Mouse (Mus musculus) testis, adult 2 months (tissue): ENCODE data around the gene Adcy9. TPM values are rescaled to one million over a fixed set of nuclear protein-coding genes. Genes with fewer than 3 reads are reported as not detected.

Source experiments
- H3K27ac ChIP-seq: fragments of 200-500 bp; 2 replicates; pipeline ENCODE4 v1.5.1; 2012; ENCODE audit warnings: low read depth, low read length; ENCODE audit not compliant: control insufficient read depth, insufficient read depth
- H3K27me3 ChIP-seq: fragments of 200-500 bp; 2 replicates; pipeline ENCODE4 v1.6.1; 2012; ENCODE audit warnings: mild to moderate bottlenecking, low read length, moderate library complexity; ENCODE audit not compliant: control insufficient read depth, insufficient read depth
- H3K36me3 ChIP-seq: fragments of 200-500 bp; 2 replicates; pipeline ENCODE4 v1.6.1; 2012; ENCODE audit warnings: mild to moderate bottlenecking, low read length; ENCODE audit not compliant: control insufficient read depth, insufficient read depth
- H3K4me1 ChIP-seq: fragments of 200-500 bp; 2 replicates; pipeline ENCODE4 v1.6.1; 2012; ENCODE audit warnings: low read length; ENCODE audit not compliant: control insufficient read depth, insufficient read depth
- H3K4me3 ChIP-seq: fragments of 200-500 bp; 2 replicates; pipeline ENCODE4 v1.5.1; 2012; ENCODE audit warnings: low read depth, mild to moderate bottlenecking, low read length, moderate library complexity, mixed read lengths; ENCODE audit not compliant: control insufficient read depth
- CTCF ChIP-seq: fragments of 200-500 bp; IDR thresholded peaks from 2 replicates; pipeline ENCODE4 v1.5.1; 2012; ENCODE audit warnings: low read depth, mild to moderate bottlenecking, inconsistent platforms, low read length, moderate library complexity; ENCODE audit not compliant: control insufficient read depth, insufficient read depth, insufficient replicate concordance
- POLR2A ChIP-seq: fragments of 200-500 bp; IDR thresholded peaks from 2 replicates; pipeline ENCODE4 v1.6.1; 2012; ENCODE audit warnings: low read depth, mild to moderate bottlenecking, inconsistent platforms, low read length, moderate library complexity; ENCODE audit not compliant: control insufficient read depth
- polyA plus RNA-seq: library from polyadenylated mRNA; depleted of rRNA; stranded (reverse); fragments of >200 nt; gene quantifications from 2 replicates; pipeline ENCODE4 v1.2.3, GENCODE M21; 2012

Adcy9 gene
- polyA plus RNA-seq, 1 experiment: 3.4 TPM

DNA sequence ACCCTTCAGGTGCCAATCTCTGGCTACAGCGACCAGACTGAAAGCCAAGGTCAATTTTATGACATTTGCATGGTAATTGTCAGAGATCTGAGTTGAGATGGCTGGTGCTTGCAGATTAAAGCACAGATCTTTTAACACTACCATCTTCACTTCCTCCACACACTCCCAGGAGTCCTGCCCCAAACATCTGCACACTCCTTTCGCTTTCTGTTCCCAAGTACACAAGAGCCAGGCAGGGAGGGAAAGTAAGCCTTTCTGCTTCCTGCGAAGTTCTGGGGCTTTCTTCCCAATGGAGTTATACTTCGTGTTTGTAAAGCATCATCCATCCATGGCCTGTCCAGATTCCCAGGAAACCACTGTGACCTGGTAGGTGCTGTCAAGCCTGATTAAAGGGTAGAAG, 38.8 kb downstream of the Adcy9 start:
- Histone ChIP-seq H3K4me1 (peaks cover 4% of the 10 kb centered on the region), H3K4me3 (no peak overlapping the region), H3K36me3 (no peaks in the 10 kb centered on the region), H3K27ac (peak overlapping the region; percentile 34; the same call in 1 of the 2 replicates), H3K27me3 (no peaks in the 10 kb centered on the region)
- no peak for TF ChIP-seq CTCF
- no peak for TF ChIP-seq POLR2A

DNA sequence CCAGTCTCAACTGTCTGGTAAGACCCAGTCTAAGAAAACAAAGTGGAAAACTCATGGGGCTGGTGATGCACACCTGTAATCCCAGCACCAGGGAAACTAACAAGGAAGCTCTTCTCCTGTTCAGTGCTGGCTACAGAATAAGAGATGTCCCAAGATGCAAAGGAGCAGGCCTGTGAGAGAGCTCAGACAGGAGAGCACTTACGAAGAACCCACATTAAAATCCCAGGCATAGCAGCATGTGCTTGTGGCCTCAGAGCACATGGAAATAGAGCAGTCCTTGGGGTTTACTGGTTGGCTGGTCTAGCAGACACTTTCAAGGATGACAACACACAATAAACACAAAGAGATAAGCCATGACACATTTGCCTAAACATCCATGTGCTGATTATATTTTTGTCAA, 41.5 kb downstream of the Adcy9 start:
- no peaks in the 10 kb centered on the region for H3K36me3 ChIP-seq
- H3K27me3 ChIP-seq: no peaks in the 10 kb centered on the region
- no peak overlapping the region for H3K4me3 ChIP-seq
- H3K4me1 ChIP-seq: peaks cover 4% of the 10 kb centered on the region
- TF ChIP-seq POLR2A: no peak
- no peak for TF ChIP-seq CTCF
- H3K27ac ChIP-seq: no peak overlapping the region

DNA sequence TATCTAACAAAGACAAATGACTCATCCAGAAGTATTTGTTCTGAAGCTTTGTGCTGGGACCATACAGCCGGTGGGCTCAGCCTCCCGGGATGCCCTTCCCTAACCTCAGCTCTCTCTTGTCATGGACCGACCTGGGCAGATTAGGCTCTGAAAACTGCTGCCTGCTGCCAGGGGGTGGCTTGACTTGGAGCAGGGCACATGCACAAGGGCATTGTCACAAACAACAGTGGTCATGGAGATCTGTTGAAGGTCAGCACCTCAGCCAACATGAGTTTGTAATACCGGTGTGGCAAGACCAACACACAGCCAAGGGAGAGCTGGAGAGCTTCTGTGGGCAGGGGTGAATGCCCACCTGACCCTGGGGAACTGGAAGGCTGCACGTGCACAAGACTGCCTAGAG, 42.7 kb downstream of the Adcy9 start:
- Histone ChIP-seq H3K36me3 (no peaks in the 10 kb centered on the region), H3K27me3 (no peaks in the 10 kb centered on the region), H3K4me1 (peaks cover 4% of the 10 kb centered on the region), H3K27ac (no peak overlapping the region), H3K4me3 (no peak overlapping the region)
- TF ChIP-seq CTCF: no peak
- TF ChIP-seq POLR2A: no peak

DNA sequence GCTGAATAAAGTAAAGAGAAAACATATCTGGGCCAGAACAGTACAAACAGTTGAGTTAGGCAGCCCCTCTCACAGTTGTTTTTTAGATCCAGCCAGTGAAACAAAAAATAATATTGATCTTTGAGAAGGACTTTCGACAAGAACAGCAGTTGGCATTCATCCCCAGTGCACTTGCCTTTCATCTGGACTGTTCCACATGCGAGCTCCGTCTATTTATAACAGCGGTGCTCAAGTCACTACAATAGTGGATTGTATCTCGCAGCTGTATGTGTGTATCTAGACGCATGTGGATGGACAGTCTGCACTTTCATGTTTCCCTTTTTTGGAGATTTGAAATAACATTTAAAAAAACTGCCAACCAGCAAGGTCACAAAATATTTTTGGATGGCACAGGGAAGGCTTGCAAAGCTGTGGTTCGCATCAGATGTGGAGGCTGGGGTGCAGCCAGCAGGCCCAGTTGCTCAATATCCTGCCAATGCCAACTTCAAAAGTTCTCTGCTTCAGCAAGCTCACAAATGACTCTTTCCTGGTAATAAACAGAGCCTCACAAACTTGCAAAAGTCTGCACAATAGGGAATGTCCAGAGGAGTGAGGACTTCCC, 45.4 kb downstream of the Adcy9 start:
- Histone ChIP-seq H3K4me1 (peaks cover 4% of the 10 kb centered on the region), H3K27me3 (no peaks in the 10 kb centered on the region), H3K4me3 (no peak overlapping the region), H3K27ac (peak overlapping the region; percentile 47; the same call in 1 of the 2 replicates), H3K36me3 (no peaks in the 10 kb centered on the region)
- no peak for TF ChIP-seq POLR2A
- no peak for TF ChIP-seq CTCF

DNA sequence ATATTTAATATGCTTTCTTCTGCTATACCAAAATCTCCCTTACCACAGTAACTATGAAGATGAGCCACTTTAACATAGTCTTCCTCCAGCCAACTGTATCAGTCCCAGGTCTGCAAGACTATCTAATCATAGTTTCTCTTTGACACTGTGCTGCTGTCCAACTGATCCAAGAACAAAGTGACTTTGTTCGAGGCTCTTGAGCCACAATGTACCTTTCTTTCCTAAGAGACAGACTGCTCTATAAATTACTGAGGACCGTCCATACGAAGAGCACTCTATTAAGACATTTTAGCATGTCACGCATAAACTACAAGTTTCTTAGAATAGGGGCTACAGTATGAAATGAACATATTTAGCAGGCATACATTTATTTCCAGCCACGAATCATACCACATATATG, 46.0 kb downstream of the Adcy9 start:
- Histone ChIP-seq H3K4me1 (peaks cover 4% of the 10 kb centered on the region), H3K4me3 (no peak overlapping the region), H3K27ac (no peak overlapping the region), H3K27me3 (no peaks in the 10 kb centered on the region), H3K36me3 (no peaks in the 10 kb centered on the region)
- no peak for TF ChIP-seq CTCF
- no peak for TF ChIP-seq POLR2A

DNA sequence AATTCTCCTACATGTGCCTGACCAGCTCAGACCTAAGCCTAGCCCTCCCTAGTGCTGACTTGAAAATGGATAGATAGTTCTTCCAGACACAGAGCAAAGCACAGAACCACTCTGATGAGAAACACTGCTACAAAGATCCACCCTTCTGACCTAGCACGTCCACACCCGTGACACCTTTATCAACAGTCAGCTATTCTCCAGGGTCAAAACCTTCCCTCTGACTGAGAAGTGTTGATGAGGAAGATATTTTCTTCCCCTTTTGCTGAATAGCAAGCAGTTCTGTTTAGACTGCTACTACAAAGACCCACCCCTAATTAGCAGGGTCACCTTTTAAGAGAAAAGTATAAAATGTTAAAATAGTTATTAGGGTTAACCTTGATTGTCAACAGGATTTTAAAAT, 49.3 kb downstream of the Adcy9 start:
- no peaks in the 10 kb centered on the region for H3K36me3 ChIP-seq
- TF ChIP-seq POLR2A (no peak), CTCF (no peak)
- no peak overlapping the region for H3K27ac ChIP-seq
- H3K27me3 ChIP-seq: no peaks in the 10 kb centered on the region
- H3K4me3 ChIP-seq: no peak overlapping the region
- no peaks in the 10 kb centered on the region for H3K4me1 ChIP-seq

DNA sequence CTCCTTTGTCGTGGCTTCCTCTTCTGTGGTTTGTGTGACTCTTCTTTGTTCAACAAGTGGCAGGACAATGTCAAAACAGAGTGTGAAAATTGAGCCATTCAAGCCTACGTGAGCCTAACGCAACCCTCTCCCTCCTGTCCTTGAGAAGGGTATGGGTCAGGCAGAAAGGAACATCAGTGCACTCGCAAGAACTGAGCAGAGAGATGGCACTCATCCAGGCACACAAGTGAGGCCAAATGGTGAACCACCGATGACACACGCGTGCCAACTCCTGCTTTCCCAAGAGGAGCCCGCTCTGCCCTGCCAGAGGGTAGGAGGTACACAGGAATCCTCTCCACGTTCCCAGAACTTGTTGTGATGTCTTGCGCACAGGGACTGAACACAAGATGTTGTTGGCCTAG, 50.2 kb downstream of the Adcy9 start:
- Histone ChIP-seq H3K36me3 (no peaks in the 10 kb centered on the region), H3K4me3 (no peak overlapping the region), H3K27me3 (no peaks in the 10 kb centered on the region), H3K27ac (peak overlapping the region; percentile 41), H3K4me1 (no peaks in the 10 kb centered on the region)
- no peak for TF ChIP-seq POLR2A

DNA sequence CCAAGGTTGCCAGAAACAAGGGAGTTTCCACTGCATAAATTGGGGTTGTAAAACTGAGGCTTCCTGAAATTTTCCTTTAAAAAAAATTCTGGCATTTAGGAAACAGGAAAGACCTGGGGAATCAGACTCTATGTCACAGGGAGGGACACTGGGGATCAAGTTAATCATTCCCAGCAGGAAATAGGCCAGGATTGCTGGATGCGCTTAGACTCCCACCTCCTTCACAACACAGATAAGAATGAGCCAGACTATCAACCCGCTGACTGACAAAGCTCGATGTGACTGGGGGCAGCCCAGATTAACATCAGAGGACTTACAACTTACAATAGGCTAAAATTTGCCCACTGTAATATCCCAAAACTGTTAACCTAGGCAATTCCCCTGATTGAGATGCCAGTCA, 52.4 kb downstream of the Adcy9 start:
- Histone ChIP-seq H3K27me3 (no peaks in the 10 kb centered on the region), H3K4me3 (no peak overlapping the region), H3K36me3 (no peaks in the 10 kb centered on the region), H3K27ac (no peak overlapping the region), H3K4me1 (no peaks in the 10 kb centered on the region)
- TF ChIP-seq CTCF: no peak
- TF ChIP-seq POLR2A: no peak
